Mouse (Mus musculus): ENCODE measurements around the gene Rorb. TPM values are rescaled to one million over a fixed set of nuclear protein-coding genes. Genes with fewer than 3 reads are reported as not detected.

The Rorb gene
- polyA plus RNA-seq (2015; fragmentation: Nextera tagmentation; extraction: Ambion mirVana), result 0.49 and 0.55 TPM in 2 replicates

- H3K9ac ChIP-seq, result no peak within 1 kb of the TSS
- peak within 1 kb of the TSS; percentile 45 for H3K4me3 ChIP-seq (replicated peaks)
- H3K27me3 ChIP-seq (replicated peaks), result peaks cover 20% of the 10 kb centered on the region
- H3K4me2 ChIP-seq, result peak within 1 kb of the TSS; percentile 96
- H3K9me3 ChIP-seq, result no peaks in the 10 kb centered on the region
- ATAC-seq (ENCODE audit: insufficient read depth, low FRiP score, low read depth), result peak; percentile 98
- under 1% methylated on average over 25 of the region's 25 CpGs for WGBS
- no peak within 1 kb of the TSS for H3K27ac ChIP-seq
- H3K36me3 ChIP-seq, result no peaks in the 10 kb centered on the region
- H3K4me1 ChIP-seq, result peaks cover 7% of the 10 kb centered on the region; the same call in 1 of the 2 replicates
Measured at GRCm38 (mm10) chr19:19110793-19111427, at the start of gene Rorb. Gene Rorb (minus strand): TSS chr19:19111196.

- ATAC-seq (ENCODE audit: insufficient read depth, low FRiP score, low read depth), result no peak
- no peaks in the 10 kb centered on the region for H3K4me1 ChIP-seq
- 62% methylated on average over 6 of the region's 6 CpGs for WGBS
- H3K36me3 ChIP-seq, result no peaks in the 10 kb centered on the region
- H3K27me3 ChIP-seq (replicated peaks), result no peaks in the 10 kb centered on the region
- H3K9ac ChIP-seq, result no peak overlapping the region
- H3K27ac ChIP-seq, result no peak overlapping the region
- no peak overlapping the region for H3K4me3 ChIP-seq (replicated peaks)
- H3K4me2 ChIP-seq, result no peak overlapping the region
- no peaks in the 10 kb centered on the region for H3K9me3 ChIP-seq
Measured at GRCm38 (mm10) chr19:19148847-19149246, 37.9 kb upstream of the Rorb start.

- no peaks in the 10 kb centered on the region for H3K36me3 ChIP-seq
- WGBS, result 88% methylated on average over 4 of the region's 4 CpGs
- H3K27me3 ChIP-seq (replicated peaks), result no peaks in the 10 kb centered on the region
- no peak for ATAC-seq (ENCODE audit: insufficient read depth, low FRiP score, low read depth)
- no peak overlapping the region for H3K27ac ChIP-seq
- no peaks in the 10 kb centered on the region for H3K9me3 ChIP-seq
- H3K4me1 ChIP-seq, result no peaks in the 10 kb centered on the region
- no peak overlapping the region for H3K4me3 ChIP-seq (replicated peaks)
- H3K4me2 ChIP-seq, result no peak overlapping the region
- no peak overlapping the region for H3K9ac ChIP-seq
Measured at GRCm38 (mm10) chr19:19144447-19144846, 33.5 kb upstream of the Rorb start.

- no peaks in the 10 kb centered on the region for H3K9me3 ChIP-seq
- no peak overlapping the region for H3K9ac ChIP-seq
- H3K4me2 ChIP-seq, result no peak overlapping the region
- no peak for ATAC-seq (ENCODE audit: insufficient read depth, low FRiP score, low read depth)
- H3K27me3 ChIP-seq (replicated peaks), result no peaks in the 10 kb centered on the region
- WGBS, result 82% methylated on average over 2 of the region's 2 CpGs
- no peak overlapping the region for H3K27ac ChIP-seq
- no peaks in the 10 kb centered on the region for H3K4me1 ChIP-seq
- no peak overlapping the region for H3K4me3 ChIP-seq (replicated peaks)
- no peaks in the 10 kb centered on the region for H3K36me3 ChIP-seq
Measured at GRCm38 (mm10) chr19:19136856-19137255, 25.9 kb upstream of the Rorb start.

GRCm38 (mm10) chr19:19135838-19136237 lies 24.8 kb upstream of the Rorb start:
- H3K27me3 ChIP-seq (replicated peaks), result no peaks in the 10 kb centered on the region
- H3K4me1 ChIP-seq, result no peaks in the 10 kb centered on the region
- H3K4me3 ChIP-seq (replicated peaks), result no peak overlapping the region
- H3K27ac ChIP-seq, result no peak overlapping the region
- H3K9me3 ChIP-seq, result no peaks in the 10 kb centered on the region
- WGBS, result 77% methylated on average over 2 of the region's 2 CpGs
- no peaks in the 10 kb centered on the region for H3K36me3 ChIP-seq
- ATAC-seq (ENCODE audit: insufficient read depth, low FRiP score, low read depth), result no peak
- no peak overlapping the region for H3K4me2 ChIP-seq
- H3K9ac ChIP-seq, result no peak overlapping the region

DNA sequence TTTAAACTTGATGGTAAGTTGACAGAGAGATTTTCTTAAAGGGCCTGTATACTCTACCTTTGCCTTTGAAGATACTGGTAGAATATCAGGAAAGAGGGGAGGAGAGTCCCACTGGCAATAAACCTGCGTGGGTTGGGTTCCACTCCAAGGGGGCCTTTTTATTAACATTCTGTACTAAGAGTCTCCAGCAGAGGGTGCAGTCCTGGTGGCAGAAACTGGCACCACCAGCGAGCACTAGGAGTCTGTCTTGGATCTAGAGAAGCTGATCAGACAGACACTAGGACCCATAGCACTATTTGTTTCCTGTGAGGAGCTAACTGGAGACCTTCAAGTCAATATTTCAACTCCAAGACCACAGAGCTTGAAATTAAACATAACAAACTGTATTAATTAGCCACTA lies 11.3 kb upstream of the Rorb start:
- no peaks in the 10 kb centered on the region for H3K4me1 ChIP-seq
- H3K36me3 ChIP-seq, result no peaks in the 10 kb centered on the region
- H3K27ac ChIP-seq, result no peak overlapping the region
- no peak overlapping the region for H3K9ac ChIP-seq
- no peak for ATAC-seq (ENCODE audit: insufficient read depth, low FRiP score, low read depth)
- H3K4me3 ChIP-seq (replicated peaks), result no peak overlapping the region
- 51% methylated on average over 2 of the region's 2 CpGs for WGBS
- H3K4me2 ChIP-seq, result no peak overlapping the region
- no peaks in the 10 kb centered on the region for H3K9me3 ChIP-seq
- no peaks in the 10 kb centered on the region for H3K27me3 ChIP-seq (replicated peaks)

- ATAC-seq (ENCODE audit: insufficient read depth, low FRiP score, low read depth), result no peak
- no peaks in the 10 kb centered on the region for H3K36me3 ChIP-seq
- H3K27ac ChIP-seq, result no peak overlapping the region
- H3K4me3 ChIP-seq (replicated peaks), result no peak overlapping the region
- peaks cover 20% of the 10 kb centered on the region for H3K27me3 ChIP-seq (replicated peaks)
- WGBS, result 63% methylated on average over 4 of the region's 4 CpGs
- H3K9ac ChIP-seq, result no peak overlapping the region
- no peaks in the 10 kb centered on the region for H3K9me3 ChIP-seq
- peaks cover 7% of the 10 kb centered on the region; the same call in 1 of the 2 replicates for H3K4me1 ChIP-seq
- no peak overlapping the region for H3K4me2 ChIP-seq
Measured at GRCm38 (mm10) chr19:19112180-19112579, 1.2 kb upstream of the Rorb start.

DNA sequence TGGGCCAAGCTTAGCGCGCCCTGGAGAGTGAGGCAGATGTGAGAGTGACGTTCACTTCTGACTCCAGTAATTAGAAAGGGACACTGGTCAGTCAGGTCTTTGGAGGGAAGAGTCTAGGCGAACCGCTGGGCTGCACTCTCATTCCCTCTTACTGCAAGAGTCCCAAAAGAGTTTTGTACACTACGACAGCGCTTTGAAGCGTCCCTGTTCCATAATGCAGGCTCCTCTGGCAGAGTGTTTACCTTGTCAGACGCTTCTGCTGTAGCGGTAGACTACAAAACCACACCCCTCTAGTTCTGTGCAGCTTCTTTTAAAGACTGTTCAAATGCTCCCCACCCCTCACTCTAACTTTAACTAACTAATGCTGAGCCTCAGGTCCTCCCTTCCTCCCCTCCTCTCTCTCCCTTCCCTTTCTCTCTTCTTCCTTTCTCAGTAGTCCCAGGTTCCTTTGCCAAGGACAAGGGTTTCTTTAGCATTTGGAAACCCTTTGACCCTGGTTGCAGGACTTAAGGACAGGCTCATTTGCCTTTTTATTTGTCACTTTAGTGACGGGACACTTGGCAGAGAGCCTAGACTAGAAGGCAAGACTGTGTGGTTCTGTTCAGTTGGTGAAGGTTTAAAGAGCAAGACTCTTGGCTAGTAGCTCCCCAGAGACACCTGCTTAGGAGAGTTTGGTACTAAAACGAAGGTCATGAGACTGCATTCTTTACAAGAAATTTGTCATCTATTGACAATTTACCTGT lies 603 bp upstream of the Rorb start:
- H3K36me3 ChIP-seq, result no peaks in the 10 kb centered on the region
- ATAC-seq (ENCODE audit: insufficient read depth, low FRiP score, low read depth), result no peak; the same call in 1 of the 2 replicates
- peaks cover 7% of the 10 kb centered on the region; the same call in 1 of the 2 replicates for H3K4me1 ChIP-seq
- H3K27ac ChIP-seq, result no peak overlapping the region
- no peaks in the 10 kb centered on the region for H3K9me3 ChIP-seq
- WGBS, result 2% methylated on average over 12 of the region's 12 CpGs
- peak overlapping the region; percentile 45 for H3K4me3 ChIP-seq (replicated peaks)
- H3K27me3 ChIP-seq (replicated peaks), result peaks cover 20% of the 10 kb centered on the region
- no peak overlapping the region for H3K9ac ChIP-seq
- H3K4me2 ChIP-seq, result peak overlapping the region; percentile 96

DNA sequence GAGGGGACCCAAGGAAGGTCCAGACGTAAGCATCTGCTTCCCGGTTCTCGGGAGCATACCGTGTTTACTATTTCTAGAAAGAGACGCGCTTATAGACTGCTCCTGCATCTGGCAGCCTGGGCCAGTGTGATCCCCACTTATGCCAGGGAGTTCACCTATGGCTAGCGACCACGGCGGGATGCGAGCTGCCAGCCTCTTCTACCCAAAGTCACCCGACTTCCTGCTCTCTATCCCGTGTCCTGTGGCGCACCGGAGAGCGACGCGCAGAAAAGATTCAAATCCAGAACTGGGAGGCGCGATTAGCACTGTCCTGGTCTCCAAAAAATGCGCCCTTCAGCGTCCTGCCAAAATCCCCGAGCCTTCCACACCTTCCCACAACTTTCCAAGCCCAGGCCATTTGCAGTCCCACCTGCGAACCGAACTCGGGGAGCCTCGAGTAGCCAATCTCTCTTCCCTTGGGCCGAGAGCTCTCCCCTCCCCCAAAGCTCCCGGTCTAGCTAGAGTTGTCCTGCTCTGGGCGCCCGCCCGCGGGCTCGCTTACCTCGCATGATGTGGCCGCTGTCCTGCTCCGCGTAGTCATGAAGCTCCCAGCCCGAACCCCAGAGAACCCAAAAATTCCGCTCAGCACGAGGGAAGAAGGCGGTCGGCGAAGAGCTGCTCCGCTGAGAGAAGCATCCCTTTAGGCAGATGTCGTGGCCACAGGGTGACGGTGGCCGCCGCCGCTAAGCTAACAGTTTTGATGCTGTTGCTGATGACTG lies 806 bp downstream of the Rorb start:
- Histone ChIP-seq H3K4me3 (replicated peaks) (peak overlapping the region; percentile 45), H3K36me3 (no peaks in the 10 kb centered on the region), H3K4me1 (peaks cover 7% of the 10 kb centered on the region; the same call in 1 of the 2 replicates), H3K27ac (no peak overlapping the region), H3K27me3 (replicated peaks) (peaks cover 20% of the 10 kb centered on the region), H3K9ac (no peak overlapping the region), H3K9me3 (no peaks in the 10 kb centered on the region), H3K4me2 (peak overlapping the region; percentile 96)
- 2% methylated on average over 49 of the region's 49 CpGs for WGBS
- ATAC-seq (ENCODE audit: insufficient read depth, low FRiP score, low read depth), result peak; percentile 65; the same call in 1 of the 2 replicates

GRCm38 (mm10) chr19:19108596-19109381 lies 2.2 kb downstream of the Rorb start:
- H3K4me3 ChIP-seq (replicated peaks), result no peak overlapping the region
- no peak overlapping the region for H3K27ac ChIP-seq
- 47% methylated on average over 13 of the region's 13 CpGs for WGBS
- peaks cover 20% of the 10 kb centered on the region for H3K27me3 ChIP-seq (replicated peaks)
- H3K9me3 ChIP-seq, result no peaks in the 10 kb centered on the region
- H3K4me1 ChIP-seq, result peaks cover 7% of the 10 kb centered on the region; the same call in 1 of the 2 replicates
- H3K36me3 ChIP-seq, result no peaks in the 10 kb centered on the region
- H3K9ac ChIP-seq, result no peak overlapping the region
- H3K4me2 ChIP-seq, result no peak overlapping the region
- no peak for ATAC-seq (ENCODE audit: insufficient read depth, low FRiP score, low read depth)

- H3K4me2 ChIP-seq, result no peak overlapping the region
- no peaks in the 10 kb centered on the region for H3K36me3 ChIP-seq
- H3K27me3 ChIP-seq (replicated peaks), result peaks cover 19% of the 10 kb centered on the region
- no peak overlapping the region for H3K27ac ChIP-seq
- 74% methylated on average over 2 of the region's 2 CpGs for WGBS
- no peak overlapping the region for H3K9ac ChIP-seq
- H3K4me1 ChIP-seq, result 0 out of 2 replicates have a peak, but pooled peaks cover 2% of the 10 kb centered on the region
- ATAC-seq (ENCODE audit: insufficient read depth, low FRiP score, low read depth), result no peak
- H3K4me3 ChIP-seq (replicated peaks), result no peak overlapping the region
- no peaks in the 10 kb centered on the region for H3K9me3 ChIP-seq
Measured at GRCm38 (mm10) chr19:19104581-19104980, 6.4 kb downstream of the Rorb start.

Data from stomach, embryonic 15.5 days (tissue).